Mouse (Mus musculus): ENCODE data around the gene Etv6. TPM values are rescaled to one million over a fixed set of nuclear protein-coding genes. Genes with fewer than 3 reads are reported as not detected.

Gene Etv6
- polyA plus RNA-seq, 1 experiment, result 23.4 TPM

- Histone ChIP-seq H3K4me3 (ENCODE audit: insufficient read depth, low read length) (no peak overlapping the region), H3K27ac (ENCODE audit: insufficient read depth, low read depth, low read length) (no peak overlapping the region), H3K4me1 (ENCODE audit: control insufficient read depth, insufficient read depth, low read length) (peaks cover 67% of the 10 kb centered on the region)
- TF ChIP-seq POLR2A (IDR thresholded peaks at IDR 0.05; ENCODE audit: borderline replicate concordance, low read depth, low read length) (no peak), CTCF (IDR thresholded peaks at IDR 0.05; ENCODE audit: low read depth, low read length) (no peak)
These were observed 5.8 kb downstream of the Etv6 start for GRCm38 (mm10) chr6:134041286-134041685.

- Histone ChIP-seq H3K4me3 (ENCODE audit: insufficient read depth, low read length) (0 out of 2 replicates have a peak overlapping the region, but pooled peaks have one; percentile 8), H3K4me1 (ENCODE audit: control insufficient read depth, insufficient read depth, low read length) (peaks cover 73% of the 10 kb centered on the region), H3K27ac (ENCODE audit: insufficient read depth, low read depth, low read length) (no peak overlapping the region)
- no peak for TF ChIP-seq POLR2A (IDR thresholded peaks at IDR 0.05; ENCODE audit: borderline replicate concordance, low read depth, low read length)
- TF ChIP-seq CTCF (IDR thresholded peaks at IDR 0.05; ENCODE audit: low read depth, low read length), result no peak
These were observed 6.4 kb downstream of the Etv6 start for GRCm38 (mm10) chr6:134041916-134042315.

GRCm38 (mm10) chr6:134043545-134043944, 8.0 kb downstream of the Etv6 start:
- peak overlapping the region; percentile 87; the same call in 1 of the 2 replicates for H3K27ac ChIP-seq (ENCODE audit: insufficient read depth, low read depth, low read length)
- H3K4me3 ChIP-seq (ENCODE audit: insufficient read depth, low read length), result no peak overlapping the region
- no peak for TF ChIP-seq CTCF (IDR thresholded peaks at IDR 0.05; ENCODE audit: low read depth, low read length)
- TF ChIP-seq POLR2A (IDR thresholded peaks at IDR 0.05; ENCODE audit: borderline replicate concordance, low read depth, low read length), result no peak
- peaks cover 75% of the 10 kb centered on the region for H3K4me1 ChIP-seq (ENCODE audit: control insufficient read depth, insufficient read depth, low read length)

GRCm38 (mm10) chr6:134045092-134045868, 9.8 kb downstream of the Etv6 start:
- peaks cover 78% of the 10 kb centered on the region for H3K4me1 ChIP-seq (ENCODE audit: control insufficient read depth, insufficient read depth, low read length)
- H3K27ac ChIP-seq (ENCODE audit: insufficient read depth, low read depth, low read length), result peak overlapping the region; percentile 87
- no peak for TF ChIP-seq CTCF (IDR thresholded peaks at IDR 0.05; ENCODE audit: low read depth, low read length)
- TF ChIP-seq POLR2A (IDR thresholded peaks at IDR 0.05; ENCODE audit: borderline replicate concordance, low read depth, low read length), result no peak
- peak overlapping the region; percentile 34 for H3K4me3 ChIP-seq (ENCODE audit: insufficient read depth, low read length)

- peaks cover 71% of the 10 kb centered on the region for H3K4me1 ChIP-seq (ENCODE audit: control insufficient read depth, insufficient read depth, low read length)
- H3K4me3 ChIP-seq (ENCODE audit: insufficient read depth, low read length), result no peak overlapping the region
- no peak overlapping the region for H3K27ac ChIP-seq (ENCODE audit: insufficient read depth, low read depth, low read length)
- TF ChIP-seq CTCF (IDR thresholded peaks at IDR 0.05; ENCODE audit: low read depth, low read length), result no peak
- TF ChIP-seq POLR2A (IDR thresholded peaks at IDR 0.05; ENCODE audit: borderline replicate concordance, low read depth, low read length), result no peak
These were observed 10.6 kb downstream of the Etv6 start for GRCm38 (mm10) chr6:134046136-134046535.

- Histone ChIP-seq H3K4me1 (ENCODE audit: control insufficient read depth, insufficient read depth, low read length) (peaks cover 70% of the 10 kb centered on the region), H3K27ac (ENCODE audit: insufficient read depth, low read depth, low read length) (no peak overlapping the region), H3K4me3 (ENCODE audit: insufficient read depth, low read length) (no peak overlapping the region)
- TF ChIP-seq POLR2A (IDR thresholded peaks at IDR 0.05; ENCODE audit: borderline replicate concordance, low read depth, low read length) (no peak), CTCF (IDR thresholded peaks at IDR 0.05; ENCODE audit: low read depth, low read length) (no peak)
These were observed 11.7 kb downstream of the Etv6 start for GRCm38 (mm10) chr6:134047249-134047648.

GRCm38 (mm10) chr6:134047974-134048373, 12.5 kb downstream of the Etv6 start:
- no peak for TF ChIP-seq POLR2A (IDR thresholded peaks at IDR 0.05; ENCODE audit: borderline replicate concordance, low read depth, low read length)
- no peak for TF ChIP-seq CTCF (IDR thresholded peaks at IDR 0.05; ENCODE audit: low read depth, low read length)
- Histone ChIP-seq H3K27ac (ENCODE audit: insufficient read depth, low read depth, low read length) (no peak overlapping the region), H3K4me1 (ENCODE audit: control insufficient read depth, insufficient read depth, low read length) (peaks cover 68% of the 10 kb centered on the region), H3K4me3 (ENCODE audit: insufficient read depth, low read length) (no peak overlapping the region)

GRCm38 (mm10) chr6:134048965-134049364, 13.5 kb downstream of the Etv6 start:
- 0 out of 2 replicates have a peak overlapping the region, but pooled peaks have one; percentile 29 for H3K27ac ChIP-seq (ENCODE audit: insufficient read depth, low read depth, low read length)
- H3K4me3 ChIP-seq (ENCODE audit: insufficient read depth, low read length), result no peak overlapping the region
- TF ChIP-seq POLR2A (IDR thresholded peaks at IDR 0.05; ENCODE audit: borderline replicate concordance, low read depth, low read length) (no peak), CTCF (IDR thresholded peaks at IDR 0.05; ENCODE audit: low read depth, low read length) (no peak)
- H3K4me1 ChIP-seq (ENCODE audit: control insufficient read depth, insufficient read depth, low read length), result peaks cover 58% of the 10 kb centered on the region

- Histone ChIP-seq H3K27ac (ENCODE audit: insufficient read depth, low read depth, low read length) (no peak overlapping the region), H3K4me1 (ENCODE audit: control insufficient read depth, insufficient read depth, low read length) (peaks cover 60% of the 10 kb centered on the region), H3K4me3 (ENCODE audit: insufficient read depth, low read length) (no peak overlapping the region)
- TF ChIP-seq POLR2A (IDR thresholded peaks at IDR 0.05; ENCODE audit: borderline replicate concordance, low read depth, low read length) (no peak), CTCF (IDR thresholded peaks at IDR 0.05; ENCODE audit: low read depth, low read length) (no peak)
These were observed 15.0 kb downstream of the Etv6 start for GRCm38 (mm10) chr6:134050466-134050865.

- TF ChIP-seq CTCF (IDR thresholded peaks at IDR 0.05; ENCODE audit: low read depth, low read length), result no peak
- TF ChIP-seq POLR2A (IDR thresholded peaks at IDR 0.05; ENCODE audit: borderline replicate concordance, low read depth, low read length), result no peak
- Histone ChIP-seq H3K4me3 (ENCODE audit: insufficient read depth, low read length) (no peak overlapping the region), H3K4me1 (ENCODE audit: control insufficient read depth, insufficient read depth, low read length) (peaks cover 48% of the 10 kb centered on the region), H3K27ac (ENCODE audit: insufficient read depth, low read depth, low read length) (no peak overlapping the region)
These were observed 16.4 kb downstream of the Etv6 start for GRCm38 (mm10) chr6:134051950-134052349.
